Mouse (Mus musculus) right cerebral cortex, adult 2 months (tissue): Measurements from ENCODE around the gene Zglp1.

Source experiments
- DNase-seq, 2 experiments: peaks; one replicate each; pipeline ENCODE4 v3.0.0; 2021 to 2022; ENCODE audit warnings: low spot score in 2 of 2

Gene Zglp1

DNA sequence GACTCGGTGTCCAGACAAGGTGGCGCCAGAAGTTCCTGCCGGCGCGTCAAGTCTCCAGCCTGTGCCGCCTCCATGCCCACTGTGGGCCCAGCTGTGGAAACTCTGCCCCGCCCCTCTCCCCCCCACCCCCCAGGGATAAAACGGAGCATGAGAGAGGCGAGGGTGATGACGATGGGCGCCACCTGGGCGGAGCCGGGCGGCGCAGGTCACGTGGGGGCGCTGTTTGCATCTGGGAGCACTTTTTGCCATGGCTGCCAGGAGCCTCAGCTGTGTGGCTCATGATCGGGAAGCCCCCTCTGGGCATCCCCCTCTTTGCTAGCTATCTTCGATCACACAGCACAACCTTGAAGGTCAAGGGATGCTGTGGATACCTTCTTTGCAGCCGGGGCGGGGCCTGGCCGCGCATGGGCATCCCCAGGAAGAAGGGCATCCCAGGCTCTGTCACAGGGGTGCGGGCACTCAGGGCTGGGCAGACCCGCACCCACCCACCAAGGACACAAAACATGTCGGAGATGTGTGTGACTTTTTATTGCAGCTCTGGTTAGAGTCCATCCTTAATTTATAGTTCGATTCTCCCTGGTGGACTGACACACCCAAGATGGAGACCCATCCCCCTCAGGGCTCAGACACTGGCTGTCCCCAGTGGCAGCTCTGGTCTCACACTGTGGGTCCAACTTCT, at the start of gene Zglp1:
Gene Zglp1 (minus strand): TSS at position 88 of the 679 bp plus-strand sequence.
- no peak for DNase-seq

DNA sequence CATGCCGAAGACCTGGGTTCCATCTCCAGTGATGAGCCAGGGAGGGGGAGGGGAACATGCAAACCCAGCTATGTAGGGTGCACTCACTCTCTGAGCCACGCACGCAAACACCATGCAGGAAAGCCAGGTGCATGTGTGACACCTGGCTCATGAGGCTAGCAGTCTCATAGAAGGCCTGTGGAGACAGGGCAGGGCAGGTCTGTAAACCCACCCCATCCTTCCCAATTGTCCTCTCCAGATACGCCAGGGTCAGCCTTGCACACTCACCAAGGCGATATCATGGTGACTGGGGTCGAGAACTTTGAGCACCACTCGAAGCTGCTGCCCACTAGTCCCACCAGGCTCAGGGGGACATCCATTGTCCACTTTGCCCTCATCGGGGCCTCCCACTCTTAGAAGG, 48.2 kb upstream of the Zglp1 start:
- DNase-seq: no peak

DNA sequence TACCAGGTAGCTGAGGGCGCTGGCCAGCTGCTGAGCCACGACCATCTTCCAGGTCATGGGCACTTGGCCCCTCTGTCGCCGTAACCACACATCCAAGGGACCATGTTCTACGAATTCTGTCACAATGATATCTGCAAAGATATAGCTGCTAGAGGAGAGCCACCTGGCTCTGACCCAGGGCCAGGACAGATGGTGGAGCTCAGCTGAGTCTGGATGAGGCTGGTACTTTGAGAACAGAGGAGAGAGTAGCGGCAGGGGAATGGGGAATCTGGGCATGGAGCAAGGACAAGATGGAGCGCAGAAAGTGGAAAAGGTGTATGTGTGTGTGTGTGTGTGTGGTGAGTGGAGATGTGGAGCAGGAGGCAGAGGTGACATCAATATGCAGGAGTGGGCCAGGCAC, 47.3 kb upstream of the Zglp1 start:
- no peak for DNase-seq

DNA sequence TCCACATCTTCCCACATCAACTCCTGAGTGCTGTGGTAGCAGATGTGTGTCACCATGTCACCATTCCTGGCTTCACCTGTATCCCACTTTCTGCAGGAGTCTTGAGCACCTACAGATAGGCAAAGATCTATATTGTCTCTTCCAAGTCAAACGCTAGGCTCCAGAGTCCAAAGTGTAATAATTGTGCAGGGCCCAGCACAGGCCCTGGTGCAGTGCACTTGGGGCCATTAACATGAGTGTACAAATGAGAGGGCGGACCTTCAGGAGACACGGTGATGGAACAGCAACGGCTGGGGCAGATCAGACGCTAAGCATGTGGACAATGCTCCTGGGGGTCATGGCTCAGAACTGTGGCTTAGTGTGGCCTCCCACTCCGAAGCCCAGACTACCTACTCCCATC, 46.9 kb upstream of the Zglp1 start:
- no peak for DNase-seq

DNA sequence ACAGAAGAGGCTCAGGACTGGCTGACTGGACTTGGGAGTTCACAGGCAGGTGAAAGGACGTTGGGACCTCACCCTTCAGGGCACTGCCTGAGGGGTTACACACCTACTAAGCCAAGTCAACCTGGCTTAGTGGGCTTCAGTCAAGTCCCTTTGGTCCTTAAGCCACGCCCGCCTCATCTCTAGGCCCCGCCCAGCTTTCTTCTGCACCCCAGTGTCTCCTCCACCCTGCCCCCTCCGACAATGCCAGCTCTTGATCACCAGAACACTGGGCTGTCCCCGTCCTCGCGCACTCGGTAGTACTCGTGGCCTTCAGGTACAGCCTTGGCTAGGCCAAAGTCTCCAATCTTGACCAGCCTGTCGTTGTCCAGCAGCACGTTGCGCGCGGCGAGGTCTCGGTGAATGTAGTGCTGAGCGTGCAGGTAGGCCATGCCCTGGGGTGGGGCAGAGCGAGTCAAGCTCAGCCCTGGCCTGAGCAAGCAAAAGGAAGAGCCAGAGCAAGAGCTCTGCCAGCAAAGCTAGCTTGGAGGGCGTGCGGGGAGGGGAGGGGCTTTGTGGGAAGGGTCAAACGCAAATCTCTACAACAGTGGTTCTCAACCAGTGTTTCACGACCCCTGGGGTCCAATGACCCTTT, 40.8 kb upstream of the Zglp1 start:
- no peak for DNase-seq

DNA sequence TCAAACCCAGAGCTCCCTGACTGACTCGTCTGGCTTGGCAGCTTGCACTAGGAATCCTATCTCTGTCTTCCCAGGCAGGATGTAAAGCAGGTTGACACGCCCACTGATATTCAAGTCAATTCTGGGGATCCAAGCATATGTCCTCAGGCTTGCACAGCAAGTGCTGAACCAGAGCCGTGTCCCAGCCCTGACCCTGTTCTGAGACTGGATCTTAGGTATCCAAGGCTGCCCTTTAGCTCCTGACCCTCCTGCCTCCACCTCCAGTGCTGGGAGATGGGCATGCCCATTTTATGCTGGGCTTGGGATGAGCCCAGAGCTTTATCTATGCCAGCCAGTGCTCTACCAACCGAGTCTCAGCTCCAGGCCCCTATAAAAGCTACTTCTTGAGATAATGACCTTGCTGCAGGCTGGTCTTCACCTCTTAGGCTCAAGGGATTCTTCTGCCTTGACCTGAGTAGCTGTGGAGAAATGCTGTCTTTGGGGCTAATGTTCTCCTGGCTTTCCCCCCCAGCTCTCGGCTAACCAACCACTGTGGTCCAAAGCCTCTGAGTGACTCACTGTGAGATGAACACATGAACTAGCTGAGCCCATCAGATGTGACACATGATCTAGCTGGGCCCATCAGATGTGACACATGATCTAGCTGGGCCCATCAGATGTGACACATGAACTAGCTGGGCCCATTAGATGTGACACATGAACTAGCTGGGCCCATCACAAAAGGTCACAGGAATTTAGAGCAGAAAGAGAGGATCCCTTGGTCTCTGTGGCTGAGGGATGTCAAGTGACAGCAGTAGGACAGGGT, 39.1 kb upstream of the Zglp1 start:
- DNase-seq: peak in 1 of 2 experiments; percentile 23

DNA sequence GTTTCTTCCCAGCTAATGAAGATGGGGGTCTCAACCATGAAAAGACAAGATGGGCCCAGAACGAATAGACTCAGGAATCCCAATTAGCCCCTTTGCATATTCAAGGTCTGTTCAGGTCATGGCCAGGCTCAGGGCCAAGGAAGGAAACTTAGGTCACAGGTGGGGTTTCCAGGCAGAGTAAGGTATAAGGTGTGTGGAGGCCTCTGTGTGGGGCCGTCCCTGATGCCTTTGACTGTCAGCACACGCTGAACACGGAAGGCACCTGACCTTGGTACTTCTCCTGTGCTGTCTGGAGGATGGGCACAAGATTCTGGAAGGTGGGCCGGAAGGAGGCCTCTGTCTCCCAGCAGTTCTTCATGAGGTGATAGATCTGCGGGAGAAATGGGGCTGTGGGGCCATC, 37.9 kb upstream of the Zglp1 start:
- no peak for DNase-seq

DNA sequence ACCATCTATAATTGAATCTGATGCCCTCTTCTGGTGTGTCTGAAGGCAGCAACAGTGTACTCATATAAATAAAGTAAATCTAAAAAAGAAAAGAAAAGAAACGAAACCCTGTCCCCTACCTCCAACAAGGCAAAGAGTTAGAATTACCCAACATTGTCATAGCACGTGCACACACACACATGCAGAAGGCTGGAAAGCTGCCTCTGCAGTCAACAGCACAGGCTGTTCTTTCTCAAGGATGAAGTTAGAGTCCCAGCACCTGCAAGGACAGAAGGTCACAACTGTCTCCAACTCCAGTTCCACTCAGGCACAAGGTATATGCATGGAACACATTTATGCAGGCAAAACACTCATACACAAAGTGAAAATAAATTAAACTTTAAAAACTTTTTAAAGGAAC, 35.2 kb upstream of the Zglp1 start:
- no peak for DNase-seq

DNA sequence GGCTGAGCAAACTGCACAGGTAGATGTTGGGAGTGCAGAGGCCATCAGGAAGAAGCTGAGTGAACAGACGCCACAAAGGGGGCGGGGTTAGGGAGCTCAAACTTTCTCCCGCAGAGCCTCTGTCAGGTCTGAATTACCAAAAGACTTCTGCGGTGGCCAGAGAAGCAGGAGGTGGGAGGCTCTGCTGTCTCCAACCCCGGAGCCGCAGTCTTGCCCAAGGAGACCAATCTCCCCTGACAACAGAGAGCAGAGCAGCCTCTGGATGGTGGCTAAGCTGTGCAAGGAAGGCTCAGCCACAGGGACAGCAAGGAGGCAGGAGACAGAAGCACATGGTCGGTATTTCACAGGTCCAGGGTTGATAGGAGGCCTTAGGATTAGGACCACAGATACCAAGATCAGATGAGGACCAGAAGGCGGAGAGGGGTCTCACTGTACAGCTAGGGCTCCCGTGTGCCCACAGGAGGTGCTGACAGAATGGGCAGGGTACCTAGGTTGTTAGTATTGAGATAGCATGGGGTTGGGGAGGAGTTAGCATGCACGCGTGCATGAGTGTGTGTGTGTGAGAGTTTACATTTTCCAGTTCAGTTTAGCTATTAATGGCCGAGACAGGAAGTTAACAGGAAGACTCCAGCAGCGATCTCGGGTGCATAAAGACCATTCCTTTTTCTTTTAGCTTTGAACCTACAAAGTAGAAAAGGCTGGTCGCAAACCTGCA, 33.7 kb upstream of the Zglp1 start:
- no peak for DNase-seq

DNA sequence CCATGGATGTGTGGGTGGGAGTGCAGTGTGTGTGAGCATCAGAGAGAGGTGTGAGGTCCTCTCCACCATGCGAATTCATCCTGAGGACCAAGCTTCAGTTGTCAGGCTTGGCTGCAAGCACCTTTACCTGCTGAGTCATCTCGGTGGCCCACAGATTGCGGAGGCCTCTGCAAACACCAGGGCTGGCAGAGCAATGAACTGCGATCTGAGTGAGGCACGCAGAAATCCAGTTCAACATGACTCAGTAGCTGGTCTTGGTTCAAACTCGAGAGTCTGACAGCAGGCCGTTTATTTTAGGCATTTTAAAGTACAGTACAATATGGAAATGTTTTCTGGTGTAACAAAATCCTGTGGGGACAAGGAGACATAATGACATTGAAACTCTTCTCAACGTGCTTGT, 30.9 kb upstream of the Zglp1 start:
- peak; percentile 74 to 75 for DNase-seq

DNA sequence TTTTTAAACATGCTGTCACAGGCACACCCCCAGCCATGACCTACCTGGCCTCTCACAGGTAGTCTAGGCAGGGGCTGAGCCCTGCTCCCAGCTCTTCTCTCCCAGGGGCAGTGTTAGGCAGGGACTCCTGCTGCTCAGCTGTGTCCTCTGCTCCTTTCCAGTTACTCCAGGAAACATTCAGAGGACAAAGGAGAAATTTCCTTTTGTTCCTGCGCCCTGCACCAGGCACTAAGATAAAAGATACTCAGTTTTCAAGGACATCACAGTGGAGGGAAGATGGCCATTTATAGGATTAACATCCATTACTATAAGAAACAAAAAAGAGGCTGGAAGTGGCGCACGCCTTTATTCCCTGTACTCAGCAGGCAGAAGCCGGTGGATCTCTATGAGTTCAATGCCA, 29.1 kb upstream of the Zglp1 start:
- DNase-seq: no peak

DNA sequence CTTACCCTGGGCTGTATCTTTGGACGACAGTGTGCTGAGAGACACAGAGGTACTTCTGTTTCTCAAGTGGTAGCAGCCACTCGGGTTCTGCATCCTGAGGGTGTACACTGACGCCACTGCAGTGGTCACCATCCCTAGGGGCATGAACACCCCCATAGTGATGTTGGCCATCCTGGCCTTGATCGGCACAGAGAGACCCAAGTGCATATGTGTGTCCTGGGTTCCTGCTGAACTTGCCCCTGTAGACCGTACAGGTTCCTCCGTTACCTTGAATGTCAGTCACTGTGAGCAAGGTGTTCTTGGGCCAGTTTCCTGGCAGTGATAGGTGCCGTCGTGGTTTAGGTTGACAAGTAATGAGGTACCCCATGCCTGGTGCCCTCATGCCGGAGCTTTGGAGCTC, 26.5 kb upstream of the Zglp1 start:
- no peak for DNase-seq

DNA sequence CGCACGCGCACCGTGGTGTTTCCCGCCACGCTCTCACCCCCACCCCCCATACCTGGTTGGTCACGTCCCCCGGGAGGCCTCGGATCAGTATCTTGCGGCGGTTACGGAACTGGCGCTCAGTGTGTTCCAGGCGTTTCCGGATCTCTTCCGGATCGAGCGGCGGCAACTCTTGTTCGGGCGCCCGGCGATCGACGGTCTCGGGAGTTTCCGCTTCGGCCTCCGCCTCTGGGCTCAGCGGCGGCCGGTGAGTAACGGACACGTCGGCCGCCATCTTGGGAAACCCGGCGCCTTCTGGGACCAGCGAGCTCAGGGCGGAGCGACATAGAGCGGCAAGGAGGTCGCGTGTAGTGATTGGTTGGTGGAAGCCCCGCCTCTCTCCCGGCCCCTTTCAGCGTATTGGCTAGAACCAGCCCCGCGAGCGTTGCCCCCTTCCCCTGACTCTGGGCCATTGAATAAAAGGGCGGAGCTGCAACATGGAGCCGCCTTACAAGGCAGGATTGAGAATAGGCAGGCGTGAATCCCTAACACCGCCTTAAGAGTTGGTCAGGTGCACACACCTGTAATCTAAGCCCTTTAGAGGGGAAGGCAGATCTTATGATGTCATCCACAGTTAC, 24.9 kb upstream of the Zglp1 start, which contains the start of the genes Gm38431 and Raver1:
Gene Gm38431 (minus strand): TSS at position 291 of the 614 bp plus-strand sequence.
Gene Raver1 (minus strand): TSS at position 302 of the 614 bp plus-strand sequence.
- DNase-seq: peak; percentile 96 to 97

DNA sequence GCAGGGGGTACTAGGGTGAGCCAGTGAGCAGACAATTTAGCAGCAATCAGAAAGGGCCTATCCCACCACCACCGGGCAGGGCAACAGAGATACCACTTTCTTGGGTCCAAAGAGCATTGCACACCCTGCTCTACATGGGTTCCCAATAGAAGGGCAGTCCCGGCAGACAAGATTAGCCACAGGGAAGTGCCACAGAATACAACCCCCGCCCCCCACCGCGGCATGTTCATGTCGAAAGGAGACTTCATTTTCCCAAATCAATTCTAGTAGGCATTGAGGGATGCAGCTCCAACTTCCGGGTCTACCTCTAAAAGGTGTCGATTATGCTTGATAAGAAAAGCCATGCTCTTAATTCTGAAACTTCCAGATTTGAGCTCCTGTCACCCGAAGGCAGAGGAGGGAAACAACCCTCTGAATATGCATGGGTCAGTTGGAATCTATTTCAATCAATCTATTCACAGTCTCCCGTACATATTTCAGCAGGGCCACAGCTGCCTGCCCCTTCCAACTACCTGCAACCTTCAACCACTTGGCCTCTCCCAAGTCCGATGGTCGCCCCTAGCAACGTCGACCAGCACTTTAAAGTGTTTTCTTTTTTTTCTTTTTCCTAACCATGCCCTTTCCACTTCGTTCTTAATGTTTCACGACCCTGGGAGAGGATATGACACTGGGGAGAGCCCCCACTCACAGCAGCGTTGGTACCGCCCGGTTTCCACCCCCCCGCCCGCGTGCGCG, 24.2 kb upstream of the Zglp1 start:
- peak in 1 of 2 experiments; percentile 20 for DNase-seq

DNA sequence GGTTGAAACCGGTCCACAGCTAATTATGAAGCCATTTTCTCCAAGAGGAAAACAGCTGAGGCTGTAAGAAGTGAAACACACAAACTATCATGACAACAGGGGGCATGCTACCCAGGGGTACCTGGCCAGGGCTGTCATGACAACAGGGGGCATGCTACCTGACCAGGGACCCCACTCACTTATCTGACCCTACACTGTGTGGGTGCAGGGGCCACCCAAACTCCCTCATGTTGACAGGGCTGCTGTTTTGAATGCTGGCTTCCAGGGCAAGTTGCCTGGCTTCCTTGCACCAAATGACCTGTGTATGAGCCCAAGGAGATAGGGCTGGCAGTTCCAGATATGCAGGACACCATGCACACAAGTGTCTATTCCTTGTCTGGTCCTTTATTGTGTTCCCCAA, 23.6 kb upstream of the Zglp1 start:
- no peak for DNase-seq

DNA sequence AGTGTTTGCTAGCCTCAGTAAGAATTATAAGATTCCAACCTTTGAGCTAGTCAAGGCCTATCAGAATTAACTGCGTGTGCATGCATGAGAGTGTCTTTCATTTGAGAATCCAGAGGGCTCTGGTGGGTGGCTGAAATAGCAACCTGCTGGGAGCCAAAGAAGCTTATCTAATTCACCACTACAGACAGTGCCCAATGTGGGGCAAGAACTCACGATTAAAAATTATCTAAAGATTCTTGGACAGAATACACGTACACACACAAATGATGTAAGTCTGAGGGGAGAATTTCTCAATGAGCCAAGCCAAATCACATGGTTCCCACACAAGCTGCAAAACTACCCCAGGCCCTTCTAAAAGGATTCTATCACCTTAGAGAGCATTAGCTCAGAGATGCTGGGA, 16.4 kb upstream of the Zglp1 start:
- no peak for DNase-seq

DNA sequence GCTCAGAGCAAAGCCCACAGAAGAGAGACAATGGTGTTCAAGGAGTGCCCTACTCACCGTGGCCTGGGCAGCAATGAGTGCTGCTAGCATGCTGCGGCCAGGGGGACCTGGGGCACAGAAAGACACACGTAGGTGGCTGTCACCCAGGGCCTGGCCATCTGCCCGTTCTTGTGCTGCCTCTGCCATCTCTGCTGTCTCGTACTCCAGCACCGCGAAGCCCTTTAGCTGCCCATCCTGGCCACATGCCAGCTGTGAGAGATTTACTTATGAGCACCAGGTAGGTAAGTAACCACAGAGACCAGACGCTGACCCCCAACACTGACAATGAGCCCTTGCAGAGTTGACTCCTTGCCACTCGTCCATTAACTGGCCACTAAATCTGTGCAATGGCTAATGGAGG, 14.2 kb upstream of the Zglp1 start:
- DNase-seq: no peak

DNA sequence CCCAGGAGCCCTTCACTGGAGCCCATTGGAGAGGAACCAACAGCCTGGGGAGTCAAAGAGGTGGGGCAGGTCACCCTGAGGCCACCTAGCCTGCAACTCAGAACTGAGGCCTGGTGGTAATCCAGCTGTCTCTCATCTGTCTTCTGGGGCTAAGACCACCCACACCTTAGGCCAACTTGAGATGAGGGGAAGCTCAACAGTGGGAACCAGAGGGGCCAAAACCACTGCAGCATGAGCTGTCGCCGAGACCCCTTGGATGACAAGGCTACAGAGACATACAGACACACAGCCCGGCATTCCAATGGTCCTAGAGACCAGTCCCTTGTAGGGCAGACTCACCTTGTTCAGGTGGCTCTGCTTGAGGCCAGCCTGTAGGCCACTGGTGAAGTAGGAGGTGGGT, 8.7 kb upstream of the Zglp1 start:
- DNase-seq: no peak

DNA sequence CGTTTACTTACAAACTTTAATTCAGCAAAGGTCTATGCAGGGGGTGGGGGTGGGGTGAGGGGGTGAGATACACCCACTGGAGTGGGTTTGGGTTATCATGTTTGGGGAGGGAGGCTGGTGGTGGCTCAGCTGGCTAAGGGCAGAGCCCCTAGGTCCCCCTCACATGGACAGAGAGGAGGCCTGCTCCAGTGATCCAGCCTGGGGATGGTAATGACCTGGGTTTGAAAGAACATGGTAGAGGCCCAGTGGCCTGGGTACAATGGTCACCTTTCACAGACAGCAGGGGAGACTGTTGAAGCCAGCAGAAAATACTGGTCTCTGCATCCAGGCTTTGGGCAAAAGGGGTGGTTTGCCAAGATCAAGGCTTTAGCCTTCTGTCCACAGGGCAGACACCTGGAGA, 7.3 kb upstream of the Zglp1 start:
- no peak for DNase-seq

DNA sequence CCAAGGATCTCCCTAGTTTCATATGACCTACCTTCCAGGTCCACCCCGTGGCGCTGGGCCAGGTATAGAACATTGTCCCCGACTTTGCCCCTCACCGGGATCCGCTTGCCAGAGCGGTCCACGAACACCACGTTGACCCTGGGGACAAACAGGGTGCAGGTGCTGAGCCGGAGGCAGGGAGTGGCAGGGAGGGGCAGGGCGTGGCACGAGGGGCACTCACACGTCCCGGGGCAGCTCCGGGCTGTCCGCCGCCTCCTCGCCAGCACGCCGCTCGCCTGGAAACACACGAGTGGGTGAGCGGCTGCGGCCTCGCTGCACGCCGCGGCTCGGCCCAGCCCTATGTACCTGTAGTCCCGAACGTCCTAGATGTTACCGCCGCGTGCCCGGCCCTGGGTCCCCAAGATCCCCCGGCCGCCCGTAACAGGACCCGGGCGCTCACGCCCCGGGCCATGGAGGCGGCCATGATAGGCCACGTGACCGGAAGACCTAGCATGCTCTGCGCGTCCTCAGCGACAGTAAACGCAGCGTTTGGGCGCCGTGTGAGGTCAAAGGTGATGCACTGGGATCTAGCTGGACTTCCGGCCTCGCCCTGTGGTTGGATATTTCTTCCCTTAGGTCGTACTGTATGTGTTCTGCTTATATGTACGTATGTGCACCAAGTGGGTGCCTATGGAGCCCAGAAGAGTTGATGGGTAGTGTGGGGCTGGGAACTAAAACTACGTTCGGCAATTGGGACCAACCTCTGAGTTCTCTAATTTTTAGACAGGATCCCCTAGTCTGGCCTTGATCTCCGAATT, 6.3 kb upstream of the Zglp1 start, which contains the start of the genes Gm49373 and Fdx1l:
Gene Gm49373 (minus strand): TSS at position 53 of the 797 bp plus-strand sequence.
Gene Fdx1l (minus strand): TSS at position 571 of the 797 bp plus-strand sequence.
- peak; percentile 93 to 95 for DNase-seq
